Mouse (Mus musculus): Measurements from ENCODE around the gene Dpm2. TPM values are rescaled to one million over a fixed set of nuclear protein-coding genes. Genes with fewer than 3 reads are reported as not detected.

Gene Dpm2
- polyA plus RNA-seq, 1 experiment from 2014 or later: 112 TPM

DNA sequence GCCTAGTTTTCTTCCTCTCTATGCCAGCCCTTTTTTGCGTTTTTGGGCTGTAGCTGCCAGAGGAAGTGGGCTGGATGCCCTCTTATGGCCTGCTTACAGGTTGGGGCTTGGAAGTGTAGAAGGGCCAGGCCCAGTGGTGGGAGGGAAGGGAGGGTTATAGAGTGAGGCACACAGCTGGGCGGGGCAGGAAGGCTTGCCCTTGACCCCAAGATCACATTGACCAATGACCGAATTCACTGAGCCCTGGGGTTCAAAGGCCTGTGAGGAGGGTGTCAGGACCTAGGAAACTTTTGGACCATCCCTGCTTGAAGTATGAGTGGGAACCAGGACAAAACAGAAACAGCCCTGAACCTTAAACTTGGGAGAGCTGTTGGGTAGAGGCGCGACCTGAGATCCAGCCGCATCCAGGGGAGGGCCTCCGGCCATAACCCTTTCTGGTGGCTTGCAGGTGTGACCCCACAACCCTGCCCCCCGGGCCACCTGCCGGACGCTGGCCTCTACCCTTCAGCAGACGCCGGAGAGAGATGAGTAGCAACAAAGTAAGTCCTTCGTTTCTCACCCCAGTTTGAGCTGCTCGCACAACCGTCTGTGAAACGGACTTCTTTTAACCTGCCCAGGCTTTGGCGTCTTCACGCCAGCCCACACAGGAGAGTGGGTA lies 38.2 kb downstream of the Dpm2 start:
- no peak for TF ChIP-seq EP300 (IDR thresholded peaks at IDR 0.05)
- no peak for TF ChIP-seq CTCF (IDR thresholded peaks at IDR 0.05)
- ATAC-seq: peak; percentile 13; the same call in 1 of the 2 replicates
- Histone ChIP-seq H3K4me3 (ENCODE audit: low read depth, low read length) (0 out of 2 replicates have a peak overlapping the region, but pooled peaks have one; percentile 17), H3K27ac (ENCODE audit: low read length) (peak overlapping the region; percentile 43; the same call in 1 of the 2 replicates), H3K4me2 (replicated peaks; ENCODE audit: low read depth, low read length) (peak overlapping the region; percentile 94), H3K9ac (replicated peaks; ENCODE audit: low read depth) (no peak overlapping the region), H3K9me3 (ENCODE audit: low read length) (no peaks in the 10 kb centered on the region), H3K36me3 (ENCODE audit: insufficient read depth, low read length) (no peaks in the 10 kb centered on the region), H3K4me1 (ENCODE audit: insufficient read depth, low read depth, low read length) (peaks cover 7% of the 10 kb centered on the region; the same call in 1 of the 2 replicates), H3K27me3 (replicated peaks; ENCODE audit: insufficient read depth, low read length) (no peaks in the 10 kb centered on the region)
- no peak for DNase-seq (ENCODE audit: low spot score)
- 56% methylated on average over 18 of the region's 18 CpGs for WGBS

DNA sequence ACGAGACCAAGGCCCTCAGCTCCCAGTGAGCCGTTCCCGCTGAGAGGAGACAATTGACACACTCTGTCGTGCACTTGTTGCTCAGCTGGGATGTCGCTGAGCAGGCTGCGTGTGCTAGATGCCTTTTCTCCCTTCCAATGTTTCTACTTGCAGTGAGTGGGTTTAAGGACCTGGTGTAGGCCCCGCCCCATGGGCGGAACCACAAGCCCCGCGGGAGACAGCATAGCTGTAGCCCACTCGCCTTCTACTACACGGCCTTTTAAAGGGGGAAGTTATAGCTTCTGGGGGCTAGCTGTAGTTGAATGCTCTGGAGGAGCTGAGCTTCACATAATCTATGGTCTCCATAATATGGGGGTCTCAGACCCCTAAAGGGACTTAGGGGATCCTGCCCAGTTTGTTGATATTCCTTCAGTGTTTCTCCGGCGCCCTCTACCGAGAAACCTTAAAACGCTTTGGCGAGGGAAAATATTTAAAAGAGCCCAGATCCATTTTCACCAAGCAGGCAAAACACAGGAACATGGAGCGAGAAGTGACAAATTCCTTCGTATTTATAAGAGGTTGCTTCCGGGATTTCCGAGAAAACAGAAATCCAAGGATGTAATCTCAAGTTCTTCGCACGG lies 40.1 kb downstream of the Dpm2 start:
- 9% methylated on average over 23 of the region's 23 CpGs for WGBS
- H3K9ac ChIP-seq (replicated peaks; ENCODE audit: low read depth): no peak overlapping the region; the same call in 1 of the 2 replicates
- H3K4me1 ChIP-seq (ENCODE audit: insufficient read depth, low read depth, low read length): peaks cover 7% of the 10 kb centered on the region; the same call in 1 of the 2 replicates
- peak overlapping the region; percentile 25 for H3K4me3 ChIP-seq (ENCODE audit: low read depth, low read length)
- DNase-seq (ENCODE audit: low spot score) (peak; percentile 64), ATAC-seq (peak; percentile 20)
- 0 out of 2 replicates have a peak, but pooled peaks cover 5% of the 10 kb centered on the region for H3K36me3 ChIP-seq (ENCODE audit: insufficient read depth, low read length)
- 0 out of 2 replicates have a peak overlapping the region, but pooled peaks have one; percentile 20 for H3K27ac ChIP-seq (ENCODE audit: low read length)
- H3K4me2 ChIP-seq (replicated peaks; ENCODE audit: low read depth, low read length): peak overlapping the region; percentile 58
- TF ChIP-seq CTCF (IDR thresholded peaks at IDR 0.05) (peak; percentile 64), EP300 (IDR thresholded peaks at IDR 0.05) (no peak)
- no peaks in the 10 kb centered on the region for H3K9me3 ChIP-seq (ENCODE audit: low read length)
- no peaks in the 10 kb centered on the region for H3K27me3 ChIP-seq (replicated peaks; ENCODE audit: insufficient read depth, low read length)

DNA sequence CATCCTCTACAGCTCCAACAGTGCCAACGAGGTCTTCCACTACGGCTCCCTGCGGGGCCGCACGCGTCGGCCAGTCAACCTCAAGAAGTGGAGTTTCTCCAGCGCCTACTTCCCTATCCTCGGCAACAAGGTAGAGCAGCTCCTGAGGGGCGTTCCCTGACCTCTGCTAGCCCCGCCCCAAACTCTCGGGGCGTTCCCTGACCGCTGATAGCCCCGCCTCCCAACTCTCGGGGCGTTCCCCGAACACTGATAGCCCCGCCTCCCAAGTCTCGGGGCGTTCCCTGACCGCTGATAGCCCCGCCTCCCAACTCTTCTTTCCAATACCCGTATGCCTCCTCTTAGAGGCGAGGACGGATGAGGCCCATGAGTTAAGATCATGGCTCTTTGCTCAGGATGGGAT lies 41.6 kb downstream of the Dpm2 start:
- Histone ChIP-seq H3K4me3 (ENCODE audit: low read depth, low read length) (no peak overlapping the region), H3K27ac (ENCODE audit: low read length) (no peak overlapping the region), H3K9ac (replicated peaks; ENCODE audit: low read depth) (no peak overlapping the region), H3K9me3 (ENCODE audit: low read length) (no peaks in the 10 kb centered on the region), H3K27me3 (replicated peaks; ENCODE audit: insufficient read depth, low read length) (no peaks in the 10 kb centered on the region), H3K4me1 (ENCODE audit: insufficient read depth, low read depth, low read length) (peaks cover 7% of the 10 kb centered on the region; the same call in 1 of the 2 replicates), H3K36me3 (ENCODE audit: insufficient read depth, low read length) (peaks cover 10% of the 10 kb centered on the region; the same call in 1 of the 2 replicates), H3K4me2 (replicated peaks; ENCODE audit: low read depth, low read length) (no peak overlapping the region)
- TF ChIP-seq EP300 (IDR thresholded peaks at IDR 0.05): no peak
- no peak for TF ChIP-seq CTCF (IDR thresholded peaks at IDR 0.05)
- no peak for DNase-seq (ENCODE audit: low spot score)
- no peak for ATAC-seq
- 75% methylated on average over 26 of the region's 26 CpGs for WGBS

DNA sequence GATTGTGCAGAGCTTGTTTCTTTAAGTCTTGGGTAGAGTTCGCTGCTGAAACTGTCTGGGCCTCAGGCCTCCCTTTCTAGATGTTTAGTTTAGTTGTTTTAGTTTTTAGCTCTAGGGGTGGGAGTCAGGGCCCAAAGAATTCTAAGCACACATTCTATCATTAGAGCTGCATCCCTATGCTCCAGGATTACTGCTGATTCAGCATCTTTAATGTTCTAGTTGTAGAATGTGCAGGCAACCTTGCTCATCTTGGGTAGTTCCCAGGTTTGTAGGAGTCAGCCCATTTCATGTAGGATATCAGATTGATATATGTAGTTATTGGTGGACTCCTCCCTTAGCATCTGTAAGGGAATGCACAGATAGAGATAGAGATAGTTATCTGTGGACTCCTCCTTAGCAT lies 46.5 kb downstream of the Dpm2 start:
- DNase-seq (ENCODE audit: low spot score) (no peak), ATAC-seq (no peak)
- Histone ChIP-seq H3K27ac (ENCODE audit: low read length) (no peak overlapping the region), H3K27me3 (replicated peaks; ENCODE audit: insufficient read depth, low read length) (no peaks in the 10 kb centered on the region), H3K4me2 (replicated peaks; ENCODE audit: low read depth, low read length) (no peak overlapping the region), H3K4me3 (ENCODE audit: low read depth, low read length) (no peak overlapping the region), H3K36me3 (ENCODE audit: insufficient read depth, low read length) (peaks cover 11% of the 10 kb centered on the region; the same call in 1 of the 2 replicates), H3K9me3 (ENCODE audit: low read length) (no peaks in the 10 kb centered on the region), H3K4me1 (ENCODE audit: insufficient read depth, low read depth, low read length) (peaks cover 18% of the 10 kb centered on the region), H3K9ac (replicated peaks; ENCODE audit: low read depth) (no peak overlapping the region)
- WGBS: 100% methylated on average over 1 of the region's 1 CpGs
- TF ChIP-seq CTCF (IDR thresholded peaks at IDR 0.05): no peak
- TF ChIP-seq EP300 (IDR thresholded peaks at IDR 0.05): no peak

DNA sequence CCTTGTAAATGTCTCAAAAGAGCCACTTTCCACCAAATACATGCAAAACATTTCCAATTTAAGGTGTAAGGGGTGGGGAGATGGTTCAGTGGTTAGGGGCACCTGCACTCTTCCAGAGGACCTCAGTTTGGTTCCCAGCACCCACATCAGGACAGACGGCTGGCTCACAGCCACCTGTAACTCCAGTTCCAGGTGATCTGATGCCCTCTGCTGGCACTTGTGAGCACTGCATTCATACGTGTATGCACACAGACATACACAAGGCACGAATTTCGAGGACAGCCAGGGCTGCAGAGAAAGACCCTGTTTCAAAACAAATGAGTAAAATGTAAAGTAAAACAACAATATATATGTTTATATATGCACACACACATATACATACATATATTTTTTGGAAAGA lies 46.9 kb downstream of the Dpm2 start:
- Histone ChIP-seq H3K4me2 (replicated peaks; ENCODE audit: low read depth, low read length) (no peak overlapping the region), H3K27ac (ENCODE audit: low read length) (no peak overlapping the region), H3K9ac (replicated peaks; ENCODE audit: low read depth) (no peak overlapping the region), H3K9me3 (ENCODE audit: low read length) (no peaks in the 10 kb centered on the region), H3K36me3 (ENCODE audit: insufficient read depth, low read length) (peaks cover 11% of the 10 kb centered on the region; the same call in 1 of the 2 replicates), H3K4me1 (ENCODE audit: insufficient read depth, low read depth, low read length) (peaks cover 18% of the 10 kb centered on the region), H3K27me3 (replicated peaks; ENCODE audit: insufficient read depth, low read length) (no peaks in the 10 kb centered on the region), H3K4me3 (ENCODE audit: low read depth, low read length) (no peak overlapping the region)
- ATAC-seq (no peak), DNase-seq (ENCODE audit: low spot score) (no peak)
- WGBS: 95% methylated on average over 4 of the region's 4 CpGs
- TF ChIP-seq CTCF (IDR thresholded peaks at IDR 0.05) (peak; percentile 57), EP300 (IDR thresholded peaks at IDR 0.05) (no peak)

DNA sequence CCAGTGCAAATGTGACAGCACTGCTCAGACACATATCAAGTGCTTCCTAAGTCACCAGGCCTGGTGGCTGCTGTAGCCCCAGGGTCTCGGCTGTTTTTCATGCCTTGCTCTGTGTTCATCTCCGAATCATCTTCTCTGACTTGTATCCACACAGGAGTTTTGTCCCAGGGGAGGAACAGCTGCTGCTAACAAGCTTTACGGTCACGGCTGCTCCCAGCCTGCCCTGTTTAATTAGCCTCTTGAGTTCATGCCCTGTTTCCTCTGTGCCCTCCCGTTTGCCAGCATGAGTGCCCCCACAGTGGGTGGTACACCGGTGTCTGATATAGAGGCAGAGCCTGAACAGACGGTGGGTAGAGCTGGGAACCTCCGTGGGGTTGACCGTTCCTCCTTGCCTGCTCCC lies 47.4 kb downstream of the Dpm2 start:
- DNase-seq (ENCODE audit: low spot score) (no peak), ATAC-seq (no peak)
- Histone ChIP-seq H3K36me3 (ENCODE audit: insufficient read depth, low read length) (peaks cover 11% of the 10 kb centered on the region; the same call in 1 of the 2 replicates), H3K4me2 (replicated peaks; ENCODE audit: low read depth, low read length) (no peak overlapping the region), H3K4me1 (ENCODE audit: insufficient read depth, low read depth, low read length) (peaks cover 18% of the 10 kb centered on the region), H3K4me3 (ENCODE audit: low read depth, low read length) (no peak overlapping the region), H3K9me3 (ENCODE audit: low read length) (no peaks in the 10 kb centered on the region), H3K27ac (ENCODE audit: low read length) (no peak overlapping the region), H3K9ac (replicated peaks; ENCODE audit: low read depth) (no peak overlapping the region), H3K27me3 (replicated peaks; ENCODE audit: insufficient read depth, low read length) (no peaks in the 10 kb centered on the region)
- no peak for TF ChIP-seq EP300 (IDR thresholded peaks at IDR 0.05)
- WGBS: 73% methylated on average over 9 of the region's 9 CpGs

Measured in lung, postnatal 0 days (tissue).